Mouse (Mus musculus): ENCODE data around the gene Gsap.

DNA sequence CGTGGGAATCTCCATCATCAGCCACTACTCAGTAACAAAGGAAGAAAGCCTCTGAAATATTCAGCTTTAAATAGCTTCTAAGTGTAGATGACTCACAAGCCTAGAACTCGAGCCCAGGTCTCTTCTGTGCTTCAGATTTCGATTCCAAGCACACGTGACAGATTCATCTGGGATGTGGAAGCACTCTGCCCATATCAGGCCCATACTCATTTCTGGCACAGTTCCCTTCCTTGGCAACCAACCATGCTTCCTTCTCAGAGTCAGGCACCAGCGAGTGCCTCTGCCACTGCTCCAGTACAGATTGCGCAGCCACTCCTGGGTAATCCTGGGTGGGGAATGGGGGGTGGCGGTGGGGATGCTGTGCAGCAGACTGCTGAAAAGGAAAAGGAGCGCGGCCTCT, 46.5 kb upstream of the Gsap start:
- TF ChIP-seq GATA1 (IDR thresholded peaks at IDR 0.05; ENCODE audit: borderline replicate concordance, low read length) (no peak), POLR2AphosphoS5 (IDR thresholded peaks at IDR 0.05; ENCODE audit: insufficient replicate concordance, low read depth, low read length) (no peak), CTCF (IDR thresholded peaks at IDR 0.05; ENCODE audit: low read depth, low read length) (no peak)
